Mouse (Mus musculus) ES-Bruce4 (cell line): ENCODE results near the gene Phlpp2. TPM values are rescaled to one million over a fixed set of nuclear protein-coding genes. Genes with fewer than 3 reads are reported as not detected.
A peak's percentile ranks its signal among the peaks of the same experiment; 100 is the strongest.

Experiments
- H3K27ac ChIP-seq: 2 replicates; pipeline ENCODE4 v1.5.1; 2012; ENCODE audit warnings: low read length, inconsistent platforms; ENCODE audit not compliant: insufficient read depth
- H3K27me3 ChIP-seq: 2 replicates; pipeline ENCODE4 v1.6.1; 2012; ENCODE audit warnings: mild to moderate bottlenecking, low read length, inconsistent platforms; ENCODE audit not compliant: control insufficient read depth, poor library complexity, insufficient read depth, severe bottlenecking
- H3K36me3 ChIP-seq: 2 replicates; pipeline ENCODE4 v1.6.1; 2012; ENCODE audit warnings: inconsistent platforms, mild to moderate bottlenecking, low read length, moderate library complexity; ENCODE audit not compliant: control insufficient read depth, poor library complexity, insufficient read depth, severe bottlenecking
- H3K4me1 ChIP-seq: one replicate; pipeline ENCODE4 v1.8.1; 2011; ENCODE audit warnings: low read length; ENCODE audit not compliant: control insufficient read depth, insufficient read depth
- H3K4me3 ChIP-seq: 2 replicates; pipeline ENCODE4 v1.5.1; 2011; ENCODE audit warnings: low read depth, mild to moderate bottlenecking, low read length
- H3K9ac ChIP-seq: 2 replicates; pipeline ENCODE4 v1.6.1; 2012; ENCODE audit warnings: low read depth, mild to moderate bottlenecking, inconsistent platforms; ENCODE audit not compliant: poor library complexity, severe bottlenecking
- H3K9me3 ChIP-seq: replicated peaks from 2 replicates; pipeline ENCODE4 v1.6.1; 2012; ENCODE audit warnings: mild to moderate bottlenecking, low read length, inconsistent platforms; ENCODE audit not compliant: control insufficient read depth, poor library complexity, insufficient read depth, severe bottlenecking
- CTCF ChIP-seq: IDR thresholded peaks from one replicate; pipeline ENCODE4 v1.8.1; 2011; ENCODE audit warnings: low read depth, low read length
- EP300 ChIP-seq: IDR thresholded peaks from 2 replicates; pipeline ENCODE4 v1.6.1; 2011; ENCODE audit warnings: low read depth, low read length; ENCODE audit not compliant: insufficient read depth
- POLR2A ChIP-seq: IDR thresholded peaks from one replicate; pipeline ENCODE4 v1.8.1; 2011; ENCODE audit warnings: low read length; ENCODE audit not compliant: insufficient read depth
- polyA plus RNA-seq: library from polyadenylated mRNA; stranded (reverse); fragments of >200 nt; gene quantifications from 2 replicates; pipeline ENCODE4 v1.2.4, GENCODE M21; 2011; ENCODE audit warnings: low read depth; ENCODE audit not compliant: missing spikeins, insufficient read depth, insufficient read length

Phlpp2 gene
- polyA plus RNA-seq = 8.6 and 10.2 TPM in 2 replicates

GRCm38 (mm10) chr8:109868003-109868679, at the start of gene Phlpp2:
TSS of gene Phlpp2 (plus strand) at chr8:109868542.
- H3K4me3 ChIP-seq = peak within 1 kb of the TSS; percentile 80
- no peaks in the 10 kb centered on the region for H3K4me1 ChIP-seq
- TF ChIP-seq CTCF (peak; percentile 10), POLR2A (peak; percentile 81), EP300 (no peak)
- H3K27ac ChIP-seq = peak within 1 kb of the TSS; percentile 46
- H3K36me3 ChIP-seq = 0 out of 2 replicates have a peak, but pooled peaks cover under 1% of the 10 kb centered on the region
- no peaks in the 10 kb centered on the region for H3K9me3 ChIP-seq
- peak within 1 kb of the TSS; percentile 95 for H3K9ac ChIP-seq
- no peaks in the 10 kb centered on the region for H3K27me3 ChIP-seq

DNA sequence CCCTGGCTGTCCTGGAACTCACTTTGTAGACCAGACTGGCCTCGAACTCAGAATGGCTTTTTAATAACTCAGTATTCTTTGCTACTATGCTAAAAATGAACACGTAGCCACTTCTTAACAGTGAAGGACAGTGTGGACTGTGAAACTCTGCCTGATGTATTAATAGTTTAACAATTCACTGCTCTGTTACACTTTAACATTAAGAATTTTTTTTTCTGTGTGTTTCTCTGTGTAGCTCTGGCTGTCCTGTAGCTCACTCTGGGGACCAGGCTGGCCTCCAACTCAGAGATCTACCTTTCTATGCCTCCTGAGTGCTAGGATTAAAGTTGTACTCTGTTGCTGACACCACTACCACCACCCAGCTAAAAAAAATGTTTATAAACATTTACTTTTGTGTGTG, 44.8 kb upstream of the Phlpp2 start:
- Histone ChIP-seq H3K36me3 (peaks cover 8% of the 10 kb centered on the region; the same call in 1 of the 2 replicates), H3K27me3 (no peaks in the 10 kb centered on the region), H3K4me3 (no peak overlapping the region), H3K4me1 (no peaks in the 10 kb centered on the region), H3K27ac (no peak overlapping the region), H3K9me3 (no peaks in the 10 kb centered on the region), H3K9ac (no peak overlapping the region)
- TF ChIP-seq EP300 (no peak), POLR2A (no peak), CTCF (no peak)

DNA sequence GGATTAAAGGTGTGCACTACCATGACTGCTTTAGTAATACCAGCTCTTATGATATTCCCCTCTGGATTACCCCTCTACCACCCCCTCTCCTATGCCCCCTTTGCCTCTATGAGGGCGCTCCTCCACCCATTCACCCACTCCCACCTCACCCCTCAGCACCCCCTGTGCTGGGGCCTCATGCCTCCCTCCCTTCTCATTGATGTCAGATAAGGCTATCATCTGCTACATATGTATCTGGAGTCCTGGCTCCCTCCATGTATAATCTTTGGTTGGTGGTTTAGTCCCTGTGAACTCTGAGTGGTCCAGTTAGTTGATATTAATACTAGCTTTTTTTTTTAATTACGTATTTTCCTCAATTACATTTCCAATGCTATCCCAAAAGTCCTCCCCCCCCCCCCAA, 28.5 kb upstream of the Phlpp2 start:
- Histone ChIP-seq H3K27ac (no peak overlapping the region), H3K9ac (no peak overlapping the region), H3K36me3 (peaks cover 25% of the 10 kb centered on the region), H3K4me1 (no peaks in the 10 kb centered on the region), H3K4me3 (no peak overlapping the region), H3K27me3 (no peaks in the 10 kb centered on the region), H3K9me3 (no peaks in the 10 kb centered on the region)
- TF ChIP-seq EP300 = no peak

DNA sequence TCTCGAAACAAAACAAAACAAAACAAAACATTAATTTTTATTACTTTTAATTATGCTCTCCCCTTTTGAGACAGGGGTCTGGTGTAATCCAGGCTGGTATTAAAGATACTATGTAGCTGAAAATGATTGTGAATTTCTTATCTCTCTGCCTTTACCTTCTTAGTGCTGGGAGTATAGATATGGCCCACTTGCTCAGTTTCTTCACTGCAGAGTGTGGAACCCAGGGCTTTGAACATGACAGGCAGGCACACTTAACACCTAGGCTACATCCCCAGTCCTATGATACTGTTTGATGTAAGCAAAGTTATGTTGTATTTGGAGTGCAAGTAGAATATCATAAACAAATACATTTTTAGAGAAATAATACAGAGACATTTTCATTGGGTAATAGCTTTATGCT, 25.9 kb upstream of the Phlpp2 start:
- no peak overlapping the region for H3K9ac ChIP-seq
- TF ChIP-seq CTCF (no peak), POLR2A (no peak), EP300 (no peak)
- peaks cover 22% of the 10 kb centered on the region for H3K36me3 ChIP-seq
- no peak overlapping the region for H3K4me3 ChIP-seq
- no peaks in the 10 kb centered on the region for H3K4me1 ChIP-seq
- H3K27ac ChIP-seq = no peak overlapping the region
- no peaks in the 10 kb centered on the region for H3K9me3 ChIP-seq
- H3K27me3 ChIP-seq = no peaks in the 10 kb centered on the region

- no peaks in the 10 kb centered on the region for H3K27me3 ChIP-seq
- TF ChIP-seq EP300 (no peak), CTCF (no peak), POLR2A (no peak)
- H3K4me3 ChIP-seq = no peak overlapping the region
- no peak overlapping the region for H3K27ac ChIP-seq
- no peak overlapping the region for H3K9ac ChIP-seq
- H3K4me1 ChIP-seq = no peaks in the 10 kb centered on the region
- H3K9me3 ChIP-seq = no peaks in the 10 kb centered on the region
- peaks cover 44% of the 10 kb centered on the region for H3K36me3 ChIP-seq
Measured at GRCm38 (mm10) chr8:109847866-109848265, 20.5 kb upstream of the Phlpp2 start.

DNA sequence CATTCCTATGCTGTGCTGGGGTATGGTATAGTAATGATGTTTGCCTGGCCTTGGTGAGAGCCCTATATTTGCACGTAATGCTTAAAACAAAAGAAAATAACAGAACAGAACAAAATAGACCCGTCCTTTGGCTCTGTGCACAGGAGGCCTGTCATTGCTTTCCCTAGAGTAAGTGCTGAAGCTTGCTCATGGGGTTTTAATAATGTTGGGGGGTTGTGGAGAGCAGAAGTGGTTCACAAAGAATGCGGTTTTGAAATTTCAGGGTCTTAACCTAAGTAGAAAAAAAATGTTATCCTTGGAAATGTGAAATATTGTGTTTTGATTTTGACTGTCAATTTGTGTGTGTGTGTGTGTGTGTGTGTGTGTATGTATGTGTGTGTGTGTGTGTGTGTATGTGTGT, 19.4 kb upstream of the Phlpp2 start:
- H3K9me3 ChIP-seq = no peaks in the 10 kb centered on the region
- H3K4me1 ChIP-seq = no peaks in the 10 kb centered on the region
- no peak overlapping the region for H3K4me3 ChIP-seq
- H3K27ac ChIP-seq = no peak overlapping the region
- no peaks in the 10 kb centered on the region for H3K27me3 ChIP-seq
- H3K9ac ChIP-seq = no peak overlapping the region
- H3K36me3 ChIP-seq = peaks cover 35% of the 10 kb centered on the region
- no peak for TF ChIP-seq POLR2A
- no peak for TF ChIP-seq CTCF
- TF ChIP-seq EP300 = no peak
